In the genomic region with DNA sequence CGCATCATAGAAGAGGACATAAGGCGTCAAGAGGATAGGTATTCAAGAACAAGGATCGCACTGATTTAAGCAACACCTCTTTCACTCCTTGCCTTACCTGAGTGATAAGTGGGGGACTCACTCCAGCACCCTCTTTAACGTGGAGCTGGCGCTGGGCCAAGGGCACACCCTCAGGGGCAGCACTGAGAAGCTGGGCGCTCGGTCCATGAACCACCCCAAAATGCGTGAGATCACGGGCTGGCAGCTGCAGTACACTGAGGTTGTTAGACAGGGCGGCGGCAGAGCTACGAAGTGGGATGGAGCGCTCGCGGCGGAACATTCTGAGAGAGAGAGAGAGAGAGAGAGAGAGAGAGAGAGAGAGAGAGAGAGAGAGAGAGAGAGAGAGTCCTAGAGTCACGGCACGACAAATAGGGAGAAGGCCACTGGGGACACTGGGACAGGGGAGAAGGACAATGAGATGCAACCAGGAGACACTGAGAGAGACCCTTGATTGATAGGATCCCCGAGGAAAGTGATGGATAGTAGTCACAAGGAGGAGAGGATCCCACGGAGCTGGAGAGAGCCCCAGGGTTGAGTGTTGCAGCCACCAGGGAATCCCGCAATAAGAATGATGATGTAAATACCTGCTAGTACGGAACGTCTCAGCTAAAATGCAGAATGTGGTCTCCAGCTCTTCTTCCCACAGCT, we compare ENCODE assay signal across 7 mouse cellular contexts. TPM values are rescaled to one million over a fixed set of nuclear protein-coding genes. Genes with fewer than 3 reads are reported as not detected.
DNase-seq lines count a peak whose midpoint lies in the region; ATAC-seq and TF ChIP-seq lines count a peak whose summit lies in the region.

No protein-coding gene starts in this region.

- TF ChIP-seq CTCF in bone marrow, adult 2 months (IDR thresholded peaks at IDR 0.05; ENCODE audit: control insufficient read depth, insufficient read depth, low read length): no peak

- ATAC-seq in lung, embryonic 16.5 days (ENCODE audit: low read depth): peak; percentile 20; the same call in 1 of the 2 replicates
- ATAC-seq in forebrain, embryonic 16.5 days: peak; percentile 51
- peak; percentile 4; the same call in 1 of the 2 replicates for ATAC-seq in limb, embryonic 14.5 days (ENCODE audit: low FRiP score, low read depth)
- no peak for ATAC-seq in stomach, embryonic 15.5 days (ENCODE audit: insufficient read depth, low FRiP score, low read depth)

- H3K4me2 ChIP-seq in lung, embryonic 16.5 days (ENCODE audit: low read depth, low read length): peak overlapping the region; percentile 81
- peak overlapping the region; percentile 71 for H3K4me2 ChIP-seq in forebrain, embryonic 16.5 days (ENCODE audit: low read length)
- H3K4me2 ChIP-seq in limb, embryonic 14.5 days (replicated peaks; ENCODE audit: low read depth, low read length, severe bottlenecking): peak overlapping the region; percentile 87
- H3K4me2 ChIP-seq in stomach, embryonic 15.5 days: peak overlapping the region; percentile 92

- H3K4me1 ChIP-seq in lung, embryonic 16.5 days (replicated peaks; ENCODE audit: control insufficient read depth, insufficient read depth, low read length): peaks cover 8% of the 10 kb centered on the region
- H3K4me1 ChIP-seq in bone marrow, adult 2 months (ENCODE audit: control insufficient read depth, insufficient read depth, low read length): peaks cover 1% of the 10 kb centered on the region; the same call in 1 of the 2 replicates
- peaks cover 12% of the 10 kb centered on the region for H3K4me1 ChIP-seq in forebrain, embryonic 16.5 days (replicated peaks; ENCODE audit: control insufficient read depth, insufficient read depth, low read length)
- H3K4me1 ChIP-seq in limb, embryonic 14.5 days (ENCODE audit: control insufficient read depth, insufficient read depth, low read length): 0 out of 2 replicates have a peak, but pooled peaks cover 3% of the 10 kb centered on the region
- H3K4me1 ChIP-seq in stomach, embryonic 15.5 days: peaks cover 8% of the 10 kb centered on the region; the same call in 1 of the 2 replicates

- peaks cover 6% of the 10 kb centered on the region; the same call in 1 of the 2 replicates for H3K36me3 ChIP-seq in lung, embryonic 16.5 days (ENCODE audit: control insufficient read depth, insufficient read depth, low read length)
- H3K36me3 ChIP-seq in forebrain, embryonic 16.5 days (ENCODE audit: control insufficient read depth, insufficient read depth): no peaks in the 10 kb centered on the region; the same call in 1 of the 2 replicates
- peaks cover 26% of the 10 kb centered on the region for H3K36me3 ChIP-seq in limb, embryonic 14.5 days (ENCODE audit: control insufficient read depth, insufficient read depth, low read length)
- H3K36me3 ChIP-seq in stomach, embryonic 15.5 days: 0 out of 2 replicates have a peak, but pooled peaks cover 5% of the 10 kb centered on the region

- H3K27ac ChIP-seq in lung, embryonic 16.5 days (ENCODE audit: low read length): no peak overlapping the region
- H3K27ac ChIP-seq in bone marrow, adult 2 months (ENCODE audit: control insufficient read depth, insufficient read depth, low read depth, low read length, poor library complexity): no peak overlapping the region
- H3K27ac ChIP-seq in forebrain, embryonic 16.5 days (ENCODE audit: low read length): no peak overlapping the region
- no peak overlapping the region for H3K27ac ChIP-seq in limb, embryonic 14.5 days (replicated peaks; ENCODE audit: low read depth, low read length)
- no peak overlapping the region for H3K27ac ChIP-seq in stomach, embryonic 15.5 days

- 6% methylated on average over 23 of the region's 23 CpGs for WGBS in lung, embryonic 16.5 days
- 12% methylated on average over 23 of the region's 23 CpGs for WGBS in bone marrow, adult 2 months
- 8% methylated on average over 23 of the region's 23 CpGs for WGBS in forebrain, embryonic 16.5 days
- WGBS in limb, embryonic 14.5 days: 6% methylated on average over 23 of the region's 23 CpGs
- 9% methylated on average over 23 of the region's 23 CpGs for WGBS in stomach, embryonic 15.5 days

- peak overlapping the region; percentile 54 for H3K9ac ChIP-seq in lung, embryonic 16.5 days (ENCODE audit: low read length)
- H3K9ac ChIP-seq in forebrain, embryonic 16.5 days (replicated peaks; ENCODE audit: low read depth, low read length): peak overlapping the region; percentile 57
- H3K9ac ChIP-seq in limb, embryonic 14.5 days (ENCODE audit: low read depth, low read length, severe bottlenecking): peak overlapping the region; percentile 54
- no peak overlapping the region; the same call in 1 of the 2 replicates for H3K9ac ChIP-seq in stomach, embryonic 15.5 days

- peaks cover under 1% of the 10 kb centered on the region for H3K27me3 ChIP-seq in lung, embryonic 16.5 days (ENCODE audit: control insufficient read depth, insufficient read depth, low read depth, low read length)
- peaks cover 8% of the 10 kb centered on the region for H3K27me3 ChIP-seq in forebrain, embryonic 16.5 days (replicated peaks; ENCODE audit: control insufficient read depth, insufficient read depth, low read length)
- H3K27me3 ChIP-seq in limb, embryonic 14.5 days (ENCODE audit: control insufficient read depth, insufficient read depth, low read length): peaks cover 8% of the 10 kb centered on the region
- H3K27me3 ChIP-seq in stomach, embryonic 15.5 days (replicated peaks): peaks cover 3% of the 10 kb centered on the region

- TF ChIP-seq POLR2A in bone marrow, adult 2 months (IDR thresholded peaks at IDR 0.05; ENCODE audit: borderline replicate concordance, control insufficient read depth, low read depth, low read length): no peak
- 0 out of 2 replicates have a peak, but pooled peaks have one; percentile 10 for TF ChIP-seq POLR2A in limb, embryonic 14.5 days (IDR thresholded peaks at IDR 0.05; ENCODE audit: borderline replicate concordance, extremely low read depth, insufficient read depth, insufficient read length)

- no peaks in the 10 kb centered on the region for H3K9me3 ChIP-seq in lung, embryonic 16.5 days (ENCODE audit: control insufficient read depth, low read length)
- H3K9me3 ChIP-seq in forebrain, embryonic 16.5 days (ENCODE audit: control insufficient read depth, low read length): no peaks in the 10 kb centered on the region
- no peaks in the 10 kb centered on the region for H3K9me3 ChIP-seq in limb, embryonic 14.5 days (ENCODE audit: control insufficient read depth, low read length)
- no peaks in the 10 kb centered on the region for H3K9me3 ChIP-seq in stomach, embryonic 15.5 days

- peak overlapping the region; percentile 56 for H3K4me3 ChIP-seq in lung, embryonic 16.5 days (ENCODE audit: low read length)
- peak overlapping the region; percentile 48 for H3K4me3 ChIP-seq in bone marrow, adult 2 months (replicated peaks; ENCODE audit: control insufficient read depth, low read depth, low read length)
- H3K4me3 ChIP-seq in forebrain, embryonic 16.5 days (replicated peaks; ENCODE audit: low read length): peak overlapping the region; percentile 63
- H3K4me3 ChIP-seq in limb, embryonic 14.5 days (replicated peaks; ENCODE audit: low read length): peak overlapping the region; percentile 54
- H3K4me3 ChIP-seq in stomach, embryonic 15.5 days (replicated peaks): peak overlapping the region; percentile 55

- no peak for DNase-seq in lung, adult 18-20 months
- no peak for DNase-seq in limb, embryonic 14.5 days (ENCODE audit: low spot score)
- DNase-seq in urinary bladder, postnatal 10 days (ENCODE audit: low spot score): no peak

RNA-seq across cellular contexts. Expression of gene Wdr54, which starts 0.5 kb away (rescaled TPM):
- polyA plus RNA-seq in lung, embryonic 16.5 days (2015; fragmentation: Nextera tagmentation; extraction: Ambion mirVana): 7.2 and 7.6 TPM in 2 replicates
- polyA plus RNA-seq in bone marrow, adult 2 months (2011; ENCODE audit: insufficient read depth, insufficient read length, low replicate concordance, missing spikeins): not detected in 2 replicates
- 18.2 and 21.7 TPM in 2 replicates for polyA plus RNA-seq in forebrain, embryonic 16.5 days (2015; fragmentation: Nextera tagmentation; extraction: Ambion mirVana)
- 13.1 and 17.9 TPM in 2 replicates for polyA plus RNA-seq in limb, embryonic 14.5 days (2012; rRNA removed)
- 5.5 and 7.3 TPM in 2 replicates for polyA plus RNA-seq in limb, embryonic 14.5 days (2014; fragmentation: Nextera tagmentation; extraction: Ambion mirVana)
- polyA plus RNA-seq in stomach, embryonic 15.5 days (2015; fragmentation: Nextera tagmentation; extraction: Ambion mirVana): 3.6 and 5.1 TPM in 2 replicates

RNA-seq across cellular contexts. Expression of gene 1700003E16Rik, which starts 0.5 kb away (rescaled TPM):
- 11.9 and 15.3 TPM in 2 replicates for polyA plus RNA-seq in lung, embryonic 16.5 days (2015; fragmentation: Nextera tagmentation; extraction: Ambion mirVana)
- polyA plus RNA-seq in bone marrow, adult 2 months (2011; ENCODE audit: insufficient read depth, insufficient read length, low replicate concordance, missing spikeins): not detected in 2 replicates
- polyA plus RNA-seq in forebrain, embryonic 16.5 days (2015; fragmentation: Nextera tagmentation; extraction: Ambion mirVana): 7.8 and 9.4 TPM in 2 replicates
- polyA plus RNA-seq in limb, embryonic 14.5 days (2012; rRNA removed): 0.21 and 0.26 TPM in 2 replicates
- 1.7 and 1.9 TPM in 2 replicates for polyA plus RNA-seq in limb, embryonic 14.5 days (2014; fragmentation: Nextera tagmentation; extraction: Ambion mirVana)
- polyA plus RNA-seq in stomach, embryonic 15.5 days (2015; fragmentation: Nextera tagmentation; extraction: Ambion mirVana): 2.3 and 2.7 TPM in 2 replicates

RNA-seq across cellular contexts. Expression of gene Dctn1, which starts 10.0 kb away (rescaled TPM):
- 94.5 and 95.6 TPM in 2 replicates for polyA plus RNA-seq in lung, embryonic 16.5 days (2015; fragmentation: Nextera tagmentation; extraction: Ambion mirVana)
- 31.5 and 76.8 TPM in 2 replicates for polyA plus RNA-seq in bone marrow, adult 2 months (2011; ENCODE audit: insufficient read depth, insufficient read length, low replicate concordance, missing spikeins)
- polyA plus RNA-seq in forebrain, embryonic 16.5 days (2015; fragmentation: Nextera tagmentation; extraction: Ambion mirVana): 150 and 158 TPM in 2 replicates
- polyA plus RNA-seq in limb, embryonic 14.5 days (2012; rRNA removed): 128 and 140 TPM in 2 replicates
- 82.0 and 89.0 TPM in 2 replicates for polyA plus RNA-seq in limb, embryonic 14.5 days (2014; fragmentation: Nextera tagmentation; extraction: Ambion mirVana)
- 84.7 and 86.1 TPM in 2 replicates for polyA plus RNA-seq in stomach, embryonic 15.5 days (2015; fragmentation: Nextera tagmentation; extraction: Ambion mirVana)

RNA-seq across cellular contexts. Expression of gene Rtkn, which starts 20.4 kb away (rescaled TPM):
- 44.4 and 47.5 TPM in 2 replicates for polyA plus RNA-seq in lung, embryonic 16.5 days (2015; fragmentation: Nextera tagmentation; extraction: Ambion mirVana)
- 1.3 and 1.6 TPM in 2 replicates for polyA plus RNA-seq in bone marrow, adult 2 months (2011; ENCODE audit: insufficient read depth, insufficient read length, low replicate concordance, missing spikeins)
- polyA plus RNA-seq in forebrain, embryonic 16.5 days (2015; fragmentation: Nextera tagmentation; extraction: Ambion mirVana): 6.9 and 7.4 TPM in 2 replicates
- polyA plus RNA-seq in limb, embryonic 14.5 days (2012; rRNA removed): 151 and 218 TPM in 2 replicates
- polyA plus RNA-seq in limb, embryonic 14.5 days (2014; fragmentation: Nextera tagmentation; extraction: Ambion mirVana): 40.7 and 46.2 TPM in 2 replicates
- 31.3 and 31.9 TPM in 2 replicates for polyA plus RNA-seq in stomach, embryonic 15.5 days (2015; fragmentation: Nextera tagmentation; extraction: Ambion mirVana)

RNA-seq across cellular contexts. Expression of gene Ino80b, which starts 30.5 kb away (rescaled TPM):
- polyA plus RNA-seq in lung, embryonic 16.5 days (2015; fragmentation: Nextera tagmentation; extraction: Ambion mirVana): 13.7 and 14.5 TPM in 2 replicates
- 6.6 and 16.6 TPM in 2 replicates for polyA plus RNA-seq in bone marrow, adult 2 months (2011; ENCODE audit: insufficient read depth, insufficient read length, low replicate concordance, missing spikeins)
- 11.4 and 14.4 TPM in 2 replicates for polyA plus RNA-seq in forebrain, embryonic 16.5 days (2015; fragmentation: Nextera tagmentation; extraction: Ambion mirVana)
- polyA plus RNA-seq in limb, embryonic 14.5 days (2012; rRNA removed): 35.9 and 36.8 TPM in 2 replicates
- 14.7 and 14.9 TPM in 2 replicates for polyA plus RNA-seq in limb, embryonic 14.5 days (2014; fragmentation: Nextera tagmentation; extraction: Ambion mirVana)
- polyA plus RNA-seq in stomach, embryonic 15.5 days (2015; fragmentation: Nextera tagmentation; extraction: Ambion mirVana): 11.3 and 11.4 TPM in 2 replicates
